Mouse (Mus musculus) cerebellum, postnatal 14 days (tissue): ENCODE results near the gene Acp6.

ENCODE experiments used
- DNase-seq, 2 experiments: peaks; one replicate each; pipeline ENCODE4 v3.0.0; 2021; ENCODE audit warnings: mixed read lengths in 2 of 2

Acp6 gene

GRCm38 (mm10) chr3:97199261-97199660 lies 40.7 kb downstream of the Acp6 start:
- DNase-seq, result no peak

- peak; percentile 75 to 79 for DNase-seq
These were observed 43.4 kb downstream of the Acp6 start for GRCm38 (mm10) chr3:97201943-97202342.

GRCm38 (mm10) chr3:97203880-97204279 lies 45.3 kb downstream of the Acp6 start:
- DNase-seq, result no peak

- DNase-seq, result no peak
These were observed 47.9 kb downstream of the Acp6 start for GRCm38 (mm10) chr3:97206521-97206920.

- DNase-seq, result peak; percentile 64 to 71
These were observed 50.8 kb downstream of the Acp6 start for GRCm38 (mm10) chr3:97209351-97209750.

GRCm38 (mm10) chr3:97211177-97211576 lies 52.6 kb downstream of the Acp6 start:
- no peak for DNase-seq

GRCm38 (mm10) chr3:97213871-97214270 lies 55.3 kb downstream of the Acp6 start:
- DNase-seq, result no peak

- DNase-seq, result peak; percentile 25 to 26
These were observed 55.9 kb downstream of the Acp6 start for GRCm38 (mm10) chr3:97214439-97214838.

GRCm38 (mm10) chr3:97215526-97215925 lies 56.9 kb downstream of the Acp6 start:
- no peak for DNase-seq

GRCm38 (mm10) chr3:97223261-97223660 lies 64.7 kb downstream of the Acp6 start:
- no peak for DNase-seq

GRCm38 (mm10) chr3:97225231-97225630 lies 66.7 kb downstream of the Acp6 start:
- no peak for DNase-seq

GRCm38 (mm10) chr3:97226719-97227118 lies 68.1 kb downstream of the Acp6 start:
- DNase-seq, result no peak
